Mouse (Mus musculus): ENCODE measurements around the gene Gm10300.
A peak's percentile ranks its signal among the peaks of the same experiment; 100 is the strongest.

Gm10300 gene

GRCm38 (mm10) chr4:132079555-132080275 lies 5.2 kb downstream of the Gm10300 start:
- peak; percentile 83 for DNase-seq

GRCm38 (mm10) chr4:132080492-132080983 lies 6.0 kb downstream of the Gm10300 start:
- no peak for DNase-seq

- no peak for DNase-seq
Measured at GRCm38 (mm10) chr4:132085114-132085513, 10.6 kb downstream of the Gm10300 start.

DNA sequence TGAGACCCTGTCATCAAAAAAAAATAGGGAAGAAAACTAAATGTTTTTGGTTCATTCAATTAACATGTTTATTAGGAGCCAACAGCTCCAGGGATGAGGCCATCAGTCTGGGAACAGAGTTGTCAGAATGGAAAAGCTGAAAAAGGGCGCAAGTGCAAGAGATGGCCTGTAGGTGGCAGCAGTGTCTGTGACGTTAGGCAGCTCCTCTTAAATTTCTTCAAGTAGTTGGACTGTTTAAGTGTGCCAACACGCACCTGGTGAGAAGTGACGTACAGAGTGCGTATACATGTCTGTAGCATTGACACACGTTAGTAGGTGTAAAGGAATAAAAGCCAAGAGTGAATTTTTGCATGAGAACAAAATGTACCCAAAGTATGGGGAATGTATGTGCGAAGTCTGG lies 14.4 kb downstream of the Gm10300 start:
- peak; percentile 78 for DNase-seq

GRCm38 (mm10) chr4:132093136-132093535 lies 18.6 kb downstream of the Gm10300 start:
- no peak for DNase-seq

- no peak for DNase-seq
Measured at GRCm38 (mm10) chr4:132093928-132094327, 19.4 kb downstream of the Gm10300 start.

GRCm38 (mm10) chr4:132095043-132095442 lies 20.5 kb downstream of the Gm10300 start:
- no peak for DNase-seq

DNA sequence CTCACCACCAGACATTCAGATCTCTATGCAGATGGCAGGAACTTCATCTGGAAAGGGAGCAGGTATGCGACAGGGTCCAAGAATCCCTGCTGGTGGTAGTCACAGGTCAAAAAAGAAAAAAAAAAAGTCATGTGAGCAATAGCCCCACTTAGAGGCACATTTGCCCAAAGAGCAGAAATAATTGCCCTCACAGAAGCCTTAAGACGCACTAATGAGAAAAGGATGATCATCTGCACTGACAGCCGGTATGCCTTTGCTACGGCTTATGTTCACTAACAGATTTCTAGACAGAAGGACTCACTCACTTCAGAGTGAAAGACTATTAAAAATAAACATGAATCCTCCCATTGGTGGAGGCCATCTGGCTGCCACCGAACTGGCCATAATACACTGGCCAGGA lies 25.1 kb downstream of the Gm10300 start:
- no peak for DNase-seq

GRCm38 (mm10) chr4:132101152-132101551 lies 26.7 kb downstream of the Gm10300 start:
- DNase-seq, result no peak

- no peak for DNase-seq
Measured at GRCm38 (mm10) chr4:132108221-132108620, 33.7 kb downstream of the Gm10300 start.

GRCm38 (mm10) chr4:132111227-132111626 lies 36.7 kb downstream of the Gm10300 start:
- DNase-seq, result no peak

GRCm38 (mm10) chr4:132113411-132114095 lies 39.1 kb downstream of the Gm10300 start:
- DNase-seq, result peak; percentile 9

GRCm38 (mm10) chr4:132116315-132116714 lies 41.8 kb downstream of the Gm10300 start:
- no peak for DNase-seq

DNA sequence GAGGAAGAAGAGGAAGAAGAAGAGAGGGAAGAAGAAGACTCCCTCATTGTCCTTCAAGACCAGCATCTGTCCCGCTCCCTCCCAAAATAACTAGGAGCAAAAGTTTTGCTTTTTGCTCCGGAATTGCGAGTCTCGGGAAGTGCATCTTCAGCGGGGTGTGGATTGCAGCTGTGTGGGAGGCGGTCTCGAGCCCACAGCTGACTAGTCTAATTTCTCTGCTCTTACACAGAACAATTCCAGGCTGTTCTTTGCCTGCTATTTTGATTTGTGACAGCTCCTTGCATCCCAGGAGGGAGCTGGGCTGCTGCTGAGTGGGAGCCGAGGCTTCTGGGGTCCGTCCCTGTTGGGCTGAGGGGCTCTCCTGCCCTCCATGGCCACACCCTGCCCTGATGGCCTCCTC lies 45.1 kb downstream of the Gm10300 start:
- no peak for DNase-seq

DNA sequence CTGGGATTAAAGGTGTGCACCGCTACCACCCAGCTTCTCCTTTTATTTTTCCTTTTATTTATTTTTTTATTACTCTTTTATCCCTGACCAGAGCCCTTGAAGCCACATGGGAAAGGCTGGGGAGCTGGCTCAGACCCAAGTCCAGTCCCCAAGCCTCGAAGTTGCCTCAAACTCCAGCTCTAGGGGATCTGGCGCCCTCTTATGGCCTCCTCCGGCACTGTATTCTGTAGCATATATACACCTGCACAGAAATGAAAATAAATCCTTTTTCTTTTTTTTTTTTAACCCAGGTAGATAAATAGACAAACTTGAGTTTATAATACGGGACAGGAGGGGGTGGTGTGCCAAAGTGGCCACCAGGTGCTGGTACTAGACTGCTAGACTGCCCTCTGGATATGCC lies 47.2 kb downstream of the Gm10300 start:
- no peak for DNase-seq

DNA sequence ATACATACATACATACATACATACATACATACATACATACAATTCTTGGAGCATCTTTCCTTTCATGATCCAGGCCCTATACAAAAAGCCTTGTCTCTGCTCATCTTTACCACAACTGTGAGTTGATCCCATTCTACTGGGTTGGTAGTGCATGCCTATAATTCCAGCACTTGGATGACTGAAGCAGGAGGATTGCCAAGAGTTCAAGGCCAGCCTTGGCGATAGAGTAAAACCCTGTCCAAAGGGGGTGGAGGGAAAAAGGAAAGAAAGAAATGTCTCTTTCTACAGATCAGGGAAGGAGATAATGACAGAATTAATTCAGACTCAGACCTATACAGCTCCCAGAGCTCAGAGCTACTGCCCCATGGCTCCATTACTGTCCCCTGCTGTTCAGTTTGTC lies 48.7 kb downstream of the Gm10300 start:
- no peak for DNase-seq
